Mouse (Mus musculus): ENCODE data around the gene Gm10160.

- TF ChIP-seq CTCF (conservative IDR thresholded peaks at IDR 0.05; ENCODE audit: low read length) (no peak), NANOG (IDR thresholded peaks at IDR 0.05; ENCODE audit: borderline replicate concordance, low read length) (no peak)
These were observed 14.2 kb downstream of the Gm10160 start for GRCm38 (mm10) chr7:81841439-81841838.
